Mouse (Mus musculus) midbrain, embryonic 16.5 days (tissue): Measurements from ENCODE around the gene Ubl5. TPM values are rescaled to one million over a fixed set of nuclear protein-coding genes. Genes with fewer than 3 reads are reported as not detected.

Source experiments
- ATAC-seq: fragments of 200-750 bp; cut with Nextera tagmentation; 2 replicates; pipeline ENCODE4 v1.8.0; 2017; ENCODE audit warnings: moderate TSS enrichment
- H3K27ac ChIP-seq: fragments of 300-500 bp; sonication (generic); 2 replicates; pipeline ENCODE4 v1.5.1; 2014; ENCODE audit warnings: mild to moderate bottlenecking, low read length, mixed read lengths
- H3K27me3 ChIP-seq: fragments of 300-500 bp; sonication (generic); 2 replicates; pipeline ENCODE4 v1.6.1; 2014; ENCODE audit warnings: low read depth, low read length, mixed read lengths; ENCODE audit not compliant: control insufficient read depth, insufficient read depth
- H3K36me3 ChIP-seq: fragments of 300-500 bp; sonication (generic); 2 replicates; pipeline ENCODE4 v1.6.1; 2014; ENCODE audit warnings: mild to moderate bottlenecking, low read length, moderate library complexity, mixed read lengths; ENCODE audit not compliant: control insufficient read depth, insufficient read depth
- H3K4me1 ChIP-seq: fragments of 300-500 bp; sonication (generic); 2 replicates; pipeline ENCODE4 v1.6.1; 2014; ENCODE audit warnings: mild to moderate bottlenecking, low read length, mixed read lengths; ENCODE audit not compliant: control insufficient read depth, insufficient read depth
- H3K4me2 ChIP-seq: fragments of 300-500 bp; sonication (generic); 2 replicates; pipeline ENCODE4 v1.6.1; 2014; ENCODE audit warnings: mild to moderate bottlenecking, low read length, mixed read lengths
- H3K4me3 ChIP-seq: fragments of 300-500 bp; sonication (generic); 2 replicates; pipeline ENCODE4 v1.5.1; 2014; ENCODE audit warnings: low read depth, mild to moderate bottlenecking, low read length, moderate library complexity, mixed read lengths
- H3K9ac ChIP-seq: fragments of 300-500 bp; sonication (generic); 2 replicates; pipeline ENCODE4 v1.6.1; 2014; ENCODE audit warnings: low read depth, low read length, mixed read lengths
- H3K9me3 ChIP-seq: fragments of 300-500 bp; sonication (generic); replicated peaks from 2 replicates; pipeline ENCODE4 v1.6.1; 2014; ENCODE audit warnings: mild to moderate bottlenecking, low read length, mixed read lengths; ENCODE audit not compliant: control insufficient read depth, poor library complexity, severe bottlenecking
- WGBS: fragments of 180-500 bp; shearing (Covaris S2); extraction: QIAGEN DNeasy Blood & Tissue Kit; methylation state at CpG from one replicate; pipeline ENCODE4 v1.1.7; 2014; 5-methylcytosine and 5-hydroxymethylcytosine counted together
- polyA plus RNA-seq: library from polyadenylated mRNA; unstranded; fragments of >200 nt; fragmentation: Nextera tagmentation; extraction: Ambion mirVana; gene quantifications from 2 replicates; pipeline ENCODE4 v1.2.1, GENCODE M21; 2015

The Ubl5 gene
- polyA plus RNA-seq, result 444 and 482 TPM in 2 replicates

- H3K9me3 ChIP-seq, result no peaks in the 10 kb centered on the region
- H3K9ac ChIP-seq, result peak within 1 kb of the TSS; percentile 89
- H3K4me3 ChIP-seq, result peak within 1 kb of the TSS; percentile 84
- peak within 1 kb of the TSS; percentile 99 for H3K4me2 ChIP-seq
- peaks cover 10% of the 10 kb centered on the region for H3K36me3 ChIP-seq
- peaks cover 32% of the 10 kb centered on the region for H3K4me1 ChIP-seq
- ATAC-seq, result peak; percentile 92
- H3K27me3 ChIP-seq, result no peaks in the 10 kb centered on the region
- under 1% methylated on average over 51 of the region's 51 CpGs for WGBS
- H3K27ac ChIP-seq, result peak within 1 kb of the TSS; percentile 89
These were observed at the start of gene Ubl5 for GRCm38 (mm10) chr9:20642101-20642895. TSS of gene Ubl5 (plus strand) at chr9:20642878.

GRCm38 (mm10) chr9:20601270-20601669 is 41.4 kb upstream of the Ubl5 start:
- ATAC-seq, result no peak
- WGBS, result 86% methylated on average over 6 of the region's 6 CpGs

GRCm38 (mm10) chr9:20606269-20606668 is 36.4 kb upstream of the Ubl5 start:
- H3K9me3 ChIP-seq, result no peaks in the 10 kb centered on the region
- 92% methylated on average over 1 of the region's 1 CpGs for WGBS
- H3K4me2 ChIP-seq, result peak overlapping the region; percentile 64
- peaks cover 10% of the 10 kb centered on the region for H3K4me1 ChIP-seq
- no peak overlapping the region for H3K9ac ChIP-seq
- H3K4me3 ChIP-seq, result no peak overlapping the region
- ATAC-seq, result no peak
- no peaks in the 10 kb centered on the region for H3K27me3 ChIP-seq
- peak overlapping the region; percentile 99 for H3K27ac ChIP-seq
- peaks cover 9% of the 10 kb centered on the region; the same call in 1 of the 2 replicates for H3K36me3 ChIP-seq

More at GRCm38 (mm10) chr9:20601270-20601669, 41.4 kb upstream of the Ubl5 start:
- H3K9me3 ChIP-seq, result no peaks in the 10 kb centered on the region
- H3K27ac ChIP-seq, result no peak overlapping the region
- no peak overlapping the region for H3K4me2 ChIP-seq
- H3K4me1 ChIP-seq, result peaks cover 2% of the 10 kb centered on the region
- no peak overlapping the region for H3K9ac ChIP-seq
- no peak overlapping the region for H3K4me3 ChIP-seq
- no peaks in the 10 kb centered on the region for H3K27me3 ChIP-seq
- peaks cover 14% of the 10 kb centered on the region; the same call in 1 of the 2 replicates for H3K36me3 ChIP-seq

GRCm38 (mm10) chr9:20607100-20607974 is 35.3 kb upstream of the Ubl5 start:
- under 1% methylated on average over 57 of the region's 57 CpGs for WGBS
- Histone ChIP-seq H3K9ac (peak overlapping the region; percentile 93), H3K36me3 (peaks cover 9% of the 10 kb centered on the region; the same call in 1 of the 2 replicates), H3K27me3 (no peaks in the 10 kb centered on the region), H3K4me1 (peaks cover 10% of the 10 kb centered on the region), H3K4me3 (peak overlapping the region; percentile 75), H3K9me3 (no peaks in the 10 kb centered on the region), H3K27ac (peak overlapping the region; percentile 99), H3K4me2 (peak overlapping the region; percentile 64)
- ATAC-seq, result peak; percentile 93

GRCm38 (mm10) chr9:20609831-20610464 is 32.7 kb upstream of the Ubl5 start:
- Histone ChIP-seq H3K4me1 (peaks cover 10% of the 10 kb centered on the region), H3K4me2 (no peak overlapping the region), H3K9ac (no peak overlapping the region), H3K27ac (no peak overlapping the region), H3K27me3 (no peaks in the 10 kb centered on the region), H3K4me3 (no peak overlapping the region), H3K36me3 (peaks cover 5% of the 10 kb centered on the region; the same call in 1 of the 2 replicates), H3K9me3 (no peaks in the 10 kb centered on the region)
- no peak for ATAC-seq
- 87% methylated on average over 5 of the region's 5 CpGs for WGBS

GRCm38 (mm10) chr9:20611976-20612375 is 30.7 kb upstream of the Ubl5 start:
- H3K9me3 ChIP-seq, result no peaks in the 10 kb centered on the region
- no peak overlapping the region for H3K4me2 ChIP-seq
- H3K36me3 ChIP-seq, result peaks cover 5% of the 10 kb centered on the region
- H3K4me1 ChIP-seq, result peaks cover 3% of the 10 kb centered on the region; the same call in 1 of the 2 replicates
- no peaks in the 10 kb centered on the region for H3K27me3 ChIP-seq
- no peak overlapping the region for H3K4me3 ChIP-seq
- 83% methylated on average over 5 of the region's 5 CpGs for WGBS
- H3K9ac ChIP-seq, result no peak overlapping the region
- ATAC-seq, result no peak
- H3K27ac ChIP-seq, result no peak overlapping the region

GRCm38 (mm10) chr9:20616685-20617084 is 26.0 kb upstream of the Ubl5 start:
- Histone ChIP-seq H3K9ac (no peak overlapping the region), H3K27ac (no peak overlapping the region), H3K27me3 (no peaks in the 10 kb centered on the region), H3K36me3 (no peaks in the 10 kb centered on the region; the same call in 1 of the 2 replicates), H3K4me3 (no peak overlapping the region), H3K4me2 (no peak overlapping the region), H3K9me3 (no peaks in the 10 kb centered on the region), H3K4me1 (no peaks in the 10 kb centered on the region)
- 92% methylated on average over 2 of the region's 2 CpGs for WGBS
- ATAC-seq, result no peak

- Histone ChIP-seq H3K4me2 (no peak overlapping the region), H3K4me1 (no peaks in the 10 kb centered on the region), H3K27me3 (no peaks in the 10 kb centered on the region), H3K4me3 (no peak overlapping the region), H3K9me3 (no peaks in the 10 kb centered on the region), H3K36me3 (peaks cover 3% of the 10 kb centered on the region; the same call in 1 of the 2 replicates), H3K27ac (no peak overlapping the region), H3K9ac (no peak overlapping the region)
- WGBS, result 96% methylated on average over 2 of the region's 2 CpGs
- no peak for ATAC-seq
These were observed 11.3 kb upstream of the Ubl5 start for GRCm38 (mm10) chr9:20631332-20631731.
